Mouse (Mus musculus) CH12.LX (cell line): ENCODE measurements around the gene Rhob.

Experiments used
- BHLHE40 ChIP-seq: IDR thresholded peaks from 2 replicates; pipeline ENCODE4 v1.6.1; 2011; ENCODE audit warnings: mild to moderate bottlenecking, low read depth, low read length, improper control_type of control experiment
- CTCF ChIP-seq, 2 experiments: IDR thresholded peaks in 1 of 2; conservative IDR thresholded peaks in 1 of 2; 2 replicates each; pipeline ENCODE4 v1.5.1; 2011 to 2012; ENCODE audit warnings: low read depth in 2 of 2, low read length in 2 of 2, improper control_type of control experiment in 1 of 2, inconsistent platforms in 1 of 2, mild to moderate bottlenecking in 1 of 2, moderate library complexity in 1 of 2
- MEF2A ChIP-seq: IDR thresholded peaks from 2 replicates; pipeline ENCODE4 v1.6.1; 2014; ENCODE audit warnings: low read depth, mild to moderate bottlenecking, inconsistent platforms, low read length, improper control_type of control experiment, borderline replicate concordance
- POLR2A ChIP-seq: IDR thresholded peaks from 2 replicates; pipeline ENCODE4 v1.6.1; 2011; ENCODE audit warnings: low read depth, mild to moderate bottlenecking, improper control_type of control experiment, low read length
- POLR2AphosphoS2 ChIP-seq: IDR thresholded peaks from 2 replicates; pipeline ENCODE4 v1.6.1; 2011; ENCODE audit warnings: low read depth, low read length, improper control_type of control experiment
- TBP ChIP-seq: conservative IDR thresholded peaks from 2 replicates; pipeline ENCODE4 v1.6.1; 2011; ENCODE audit warnings: low read depth, low read length, improper control_type of control experiment
- USF1 ChIP-seq: IDR thresholded peaks from 2 replicates; pipeline ENCODE4 v1.6.1; 2014; ENCODE audit warnings: low read depth, mild to moderate bottlenecking, inconsistent platforms, low read length, improper control_type of control experiment

DNA sequence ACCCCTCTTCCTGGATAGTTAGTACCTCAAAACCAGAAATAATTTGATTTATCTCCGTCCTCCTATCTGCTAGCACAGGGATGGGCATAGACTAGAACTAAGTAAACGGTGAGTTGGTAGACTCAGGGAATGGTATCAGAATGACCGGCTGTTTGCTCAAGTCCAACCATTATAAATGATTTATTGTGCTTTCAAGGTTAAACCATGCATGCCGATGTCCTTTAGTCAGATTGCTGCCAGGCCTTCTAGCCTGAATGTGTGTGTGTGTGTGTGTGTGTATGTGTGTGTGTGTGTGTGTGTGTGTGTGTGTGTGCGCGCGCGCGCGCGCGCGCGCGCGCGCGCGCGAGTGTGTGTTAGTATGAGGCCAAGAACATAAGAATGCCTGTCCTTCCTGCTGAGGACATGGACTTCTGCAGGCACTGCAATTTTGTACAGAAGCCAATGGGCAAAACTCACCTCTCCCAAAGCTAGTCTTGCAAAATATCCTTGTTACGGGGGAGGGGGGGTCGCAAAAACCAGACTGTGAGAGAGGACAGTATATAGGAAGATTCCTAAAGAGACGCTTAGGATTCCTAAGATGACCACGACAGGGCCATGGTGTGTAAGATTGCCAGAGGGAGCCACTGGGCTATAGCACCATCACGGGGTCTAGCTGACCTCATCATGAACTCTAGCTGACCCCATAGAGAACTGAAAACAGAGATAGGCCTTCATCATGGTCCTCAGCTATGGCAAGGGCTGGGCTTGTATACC lies 29.9 kb downstream of the Rhob start:
- no peak for TF ChIP-seq USF1
- no peak for TF ChIP-seq CTCF (conservative IDR thresholded peaks at IDR 0.05 in 1 of 2, IDR thresholded peaks at IDR 0.05 in 1 of 2; ENCODE audit: low read depth in 2 of 2, low read length in 2 of 2)
- TF ChIP-seq POLR2AphosphoS2: no peak
- TF ChIP-seq POLR2A: no peak
- TF ChIP-seq MEF2A: no peak
- TF ChIP-seq TBP: no peak
- TF ChIP-seq BHLHE40: no peak
